Mouse (Mus musculus) A20 (cell line): ENCODE results near the gene Ybx2.
"Not testable (repeated sequence)": the region's sequence is repeated elsewhere in the genome, so short reads cannot be mapped to it uniquely, and the experiment has no call there.

ENCODE experiments used
- DNase-seq: peaks from one replicate; pipeline ENCODE4 v3.0.0-alpha.2; 2011; ENCODE audit warnings: low read depth, low spot score

Gene Ybx2

GRCm38 (mm10) chr11:69914917-69915430, 20.6 kb upstream of the Ybx2 start:
- DNase-seq = peak; percentile 50

GRCm38 (mm10) chr11:69915667-69916627, 19.6 kb upstream of the Ybx2 start:
- peak; percentile 50 for DNase-seq

GRCm38 (mm10) chr11:69916652-69917378, 18.8 kb upstream of the Ybx2 start:
- DNase-seq = not testable (repeated sequence)

GRCm38 (mm10) chr11:69917379-69917948, 18.1 kb upstream of the Ybx2 start:
- DNase-seq = no peak

- no peak for DNase-seq
Observed at GRCm38 (mm10) chr11:69918118-69918517, 17.5 kb upstream of the Ybx2 start.

GRCm38 (mm10) chr11:69919053-69919452, 16.5 kb upstream of the Ybx2 start:
- no peak for DNase-seq

GRCm38 (mm10) chr11:69919661-69920265, 15.8 kb upstream of the Ybx2 start:
- DNase-seq = peak; percentile 94

- DNase-seq = peak; percentile 67
Observed at GRCm38 (mm10) chr11:69920266-69921031, 15.1 kb upstream of the Ybx2 start.

GRCm38 (mm10) chr11:69921114-69922011, 14.2 kb upstream of the Ybx2 start, which contains the start of gene Eif5a:
Eif5a (minus strand) TSS chr11:69921958.
- DNase-seq = peak; percentile 100

- peak; percentile 76 for DNase-seq
Observed at GRCm38 (mm10) chr11:69922012-69922756, 13.4 kb upstream of the Ybx2 start.

GRCm38 (mm10) chr11:69922796-69923195, 12.8 kb upstream of the Ybx2 start:
- no peak for DNase-seq

GRCm38 (mm10) chr11:69927501-69927900, 8.1 kb upstream of the Ybx2 start:
- no peak for DNase-seq

- DNase-seq = no peak
Observed at GRCm38 (mm10) chr11:69929712-69930111, 5.9 kb upstream of the Ybx2 start.

GRCm38 (mm10) chr11:69930176-69930575, 5.4 kb upstream of the Ybx2 start:
- DNase-seq = not testable (repeated sequence)

GRCm38 (mm10) chr11:69930967-69931537, 4.5 kb upstream of the Ybx2 start:
- peak; percentile 65 for DNase-seq

- DNase-seq = no peak
Observed at GRCm38 (mm10) chr11:69931769-69932168, 3.8 kb upstream of the Ybx2 start.

GRCm38 (mm10) chr11:69932254-69932653, 3.3 kb upstream of the Ybx2 start:
- peak; percentile 35 for DNase-seq

GRCm38 (mm10) chr11:69933066-69933465, 2.5 kb upstream of the Ybx2 start:
- DNase-seq = no peak

- peak; percentile 90 for DNase-seq
Observed at GRCm38 (mm10) chr11:69934169-69934568, 1.4 kb upstream of the Ybx2 start.
